Mouse (Mus musculus) thymus, adult 2 months (tissue): ENCODE measurements around the gene Icam4. TPM values are rescaled to one million over a fixed set of nuclear protein-coding genes. Genes with fewer than 3 reads are reported as not detected.
A peak's percentile ranks its signal among the peaks of the same experiment; 100 is the strongest.

Experiments
- DNase-seq: peaks from one replicate; pipeline ENCODE4 v3.0.0; 2021
- H3K27ac ChIP-seq: fragments of 200-500 bp; 2 replicates; pipeline ENCODE4 v1.5.1; 2012; ENCODE audit warnings: low read length, control low read depth; ENCODE audit not compliant: control insufficient read depth, insufficient read depth
- H3K27me3 ChIP-seq: fragments of 200-500 bp; 2 replicates; pipeline ENCODE4 v1.6.1; 2012; ENCODE audit warnings: mild to moderate bottlenecking, low read length, moderate library complexity, mixed read lengths; ENCODE audit not compliant: control insufficient read depth, insufficient read depth
- H3K36me3 ChIP-seq: fragments of 200-500 bp; 2 replicates; pipeline ENCODE4 v1.6.1; 2012; ENCODE audit warnings: mild to moderate bottlenecking, low read length, moderate library complexity; ENCODE audit not compliant: control insufficient read depth, insufficient read depth
- H3K4me1 ChIP-seq: fragments of 200-500 bp; replicated peaks from 2 replicates; pipeline ENCODE4 v1.6.1; 2012; ENCODE audit warnings: low read length; ENCODE audit not compliant: control insufficient read depth, insufficient read depth
- H3K4me3 ChIP-seq: fragments of 200-500 bp; 2 replicates; pipeline ENCODE4 v1.5.1; 2012; ENCODE audit warnings: mild to moderate bottlenecking, low read length, control low read depth, moderate library complexity; ENCODE audit not compliant: control insufficient read depth, insufficient read depth
- CTCF ChIP-seq: fragments of 200-500 bp; IDR thresholded peaks from 2 replicates; pipeline ENCODE4 v1.5.1; 2012; ENCODE audit warnings: mild to moderate bottlenecking, control low read depth, low read length, moderate library complexity, borderline replicate concordance; ENCODE audit not compliant: control insufficient read depth, poor library complexity, insufficient read depth; ENCODE audit errors: extremely low read depth
- POLR2A ChIP-seq: fragments of 200-500 bp; IDR thresholded peaks from 2 replicates; pipeline ENCODE4 v1.6.1; 2012; ENCODE audit warnings: mild to moderate bottlenecking, low read length, control low read depth, moderate library complexity; ENCODE audit not compliant: control insufficient read depth, poor library complexity, insufficient read depth; ENCODE audit errors: extremely low read depth
- WGBS: fragments of 180-500 bp; shearing (Covaris S2); methylation state at CpG from one replicate; pipeline ENCODE4 v1.1.7; 2018; 5-methylcytosine and 5-hydroxymethylcytosine counted together
- polyA plus RNA-seq: library from polyadenylated mRNA; depleted of rRNA; stranded (reverse); fragments of >200 nt; gene quantifications from 2 replicates; pipeline ENCODE4 v1.2.3, GENCODE M21; 2012

Gene Icam4
- polyA plus RNA-seq, 1 experiment: 0.71 TPM

DNA sequence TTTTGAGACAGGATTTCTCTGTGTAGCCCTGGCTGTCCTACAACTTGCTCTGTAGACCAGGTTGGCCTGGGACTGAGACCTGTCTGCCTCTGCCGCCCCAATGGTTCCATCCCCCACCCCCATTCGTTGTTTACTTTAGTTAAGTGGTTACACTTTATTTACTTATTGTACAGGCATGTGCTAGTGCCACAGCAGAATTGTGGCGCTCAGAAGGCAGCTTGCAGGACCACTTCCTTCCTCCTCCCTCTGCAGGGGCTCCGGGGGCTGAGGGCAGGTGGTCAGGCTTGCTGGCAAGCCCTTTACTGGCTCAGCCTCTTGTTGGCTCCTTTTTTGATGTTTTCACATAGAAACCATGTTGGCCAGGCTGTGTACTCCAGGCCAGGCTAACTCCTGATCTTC lies 12.0 kb upstream of the Icam4 start:
- WGBS: 1% methylated on average over 4 of the region's 4 CpGs
- peaks cover 31% of the 10 kb centered on the region for H3K4me1 ChIP-seq
- H3K4me3 ChIP-seq: peak overlapping the region; percentile 86; the same call in 1 of the 2 replicates
- no peak for TF ChIP-seq POLR2A
- TF ChIP-seq CTCF: no peak
- peaks cover 3% of the 10 kb centered on the region; the same call in 1 of the 2 replicates for H3K36me3 ChIP-seq
- DNase-seq: peak; percentile 38
- H3K27me3 ChIP-seq: no peaks in the 10 kb centered on the region
- peak overlapping the region; percentile 21; the same call in 1 of the 2 replicates for H3K27ac ChIP-seq

- DNase-seq: no peak
- Histone ChIP-seq H3K4me3 (no peak overlapping the region), H3K36me3 (peaks cover 3% of the 10 kb centered on the region; the same call in 1 of the 2 replicates), H3K27me3 (no peaks in the 10 kb centered on the region), H3K27ac (no peak overlapping the region), H3K4me1 (peaks cover 31% of the 10 kb centered on the region)
- 93% methylated on average over 2 of the region's 2 CpGs for WGBS
- TF ChIP-seq POLR2A: no peak
- TF ChIP-seq CTCF: no peak
Measured at GRCm38 (mm10) chr9:21018600-21018999, 10.6 kb upstream of the Icam4 start.

- DNase-seq: no peak
- TF ChIP-seq POLR2A (no peak), CTCF (no peak)
- H3K27ac ChIP-seq: peak overlapping the region; percentile 41; the same call in 1 of the 2 replicates
- H3K4me3 ChIP-seq: no peak overlapping the region
- H3K4me1 ChIP-seq: peaks cover 14% of the 10 kb centered on the region
- WGBS: 97% methylated on average over 3 of the region's 3 CpGs
- H3K36me3 ChIP-seq: peaks cover 3% of the 10 kb centered on the region; the same call in 1 of the 2 replicates
- no peaks in the 10 kb centered on the region for H3K27me3 ChIP-seq
Measured at GRCm38 (mm10) chr9:21021363-21021762, 7.8 kb upstream of the Icam4 start.

GRCm38 (mm10) chr9:21022288-21022687 lies 6.9 kb upstream of the Icam4 start:
- Histone ChIP-seq H3K4me1 (peaks cover 5% of the 10 kb centered on the region), H3K36me3 (peaks cover 3% of the 10 kb centered on the region; the same call in 1 of the 2 replicates), H3K4me3 (no peak overlapping the region), H3K27me3 (no peaks in the 10 kb centered on the region), H3K27ac (no peak overlapping the region)
- no peak for DNase-seq
- 92% methylated on average over 6 of the region's 6 CpGs for WGBS
- no peak for TF ChIP-seq POLR2A
- no peak for TF ChIP-seq CTCF

DNA sequence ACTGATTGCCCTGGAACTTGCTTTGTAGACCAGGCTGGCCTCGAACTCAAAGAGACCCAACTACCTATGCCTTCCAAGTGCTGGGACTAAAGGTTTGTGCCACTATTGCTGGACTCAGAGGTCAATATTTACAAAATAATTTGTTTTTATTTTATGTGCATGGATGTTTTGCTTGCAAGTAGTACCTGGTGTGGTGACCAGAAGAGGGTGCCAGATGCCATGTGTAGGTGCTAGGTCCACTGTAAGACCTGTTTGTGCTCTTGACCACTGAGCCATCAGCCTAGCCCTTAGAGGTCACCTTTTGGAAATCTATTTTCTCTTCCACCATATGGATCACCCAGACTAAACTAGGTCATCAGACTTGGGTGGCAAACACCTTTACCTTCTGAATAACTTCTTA lies 6.4 kb upstream of the Icam4 start:
- no peak for DNase-seq
- H3K27ac ChIP-seq: no peak overlapping the region
- no peaks in the 10 kb centered on the region for H3K27me3 ChIP-seq
- no peak overlapping the region for H3K4me3 ChIP-seq
- TF ChIP-seq POLR2A (no peak), CTCF (no peak)
- WGBS: 92% methylated on average over 1 of the region's 1 CpGs
- peaks cover 3% of the 10 kb centered on the region; the same call in 1 of the 2 replicates for H3K36me3 ChIP-seq
- peaks cover under 1% of the 10 kb centered on the region for H3K4me1 ChIP-seq

DNA sequence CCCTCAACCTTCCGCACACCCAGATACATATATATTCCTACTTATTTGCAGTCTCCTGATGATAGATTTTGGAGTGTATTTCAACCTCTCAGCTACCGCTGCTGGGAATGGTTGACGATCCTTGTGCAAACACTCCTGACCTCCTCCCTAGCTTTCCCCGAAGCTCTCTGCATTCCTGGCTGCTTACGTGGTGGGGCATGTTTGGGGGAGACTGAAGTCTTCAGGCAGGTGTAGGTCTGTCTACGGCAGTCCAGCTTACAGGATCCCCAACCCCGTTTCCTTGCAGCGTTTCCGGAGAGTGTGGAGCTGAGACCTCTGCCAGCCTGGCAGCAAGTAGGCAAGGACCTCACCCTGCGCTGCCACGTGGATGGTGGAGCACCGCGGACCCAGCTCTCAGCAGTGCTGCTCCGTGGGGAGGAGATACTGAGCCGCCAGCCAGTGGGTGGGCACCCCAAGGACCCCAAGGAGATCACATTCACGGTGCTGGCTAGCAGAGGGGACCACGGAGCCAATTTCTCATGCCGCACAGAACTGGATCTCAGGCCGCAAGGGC lies 3.8 kb upstream of the Icam4 start:
- peaks cover 12% of the 10 kb centered on the region for H3K4me1 ChIP-seq
- no peak overlapping the region for H3K4me3 ChIP-seq

DNA sequence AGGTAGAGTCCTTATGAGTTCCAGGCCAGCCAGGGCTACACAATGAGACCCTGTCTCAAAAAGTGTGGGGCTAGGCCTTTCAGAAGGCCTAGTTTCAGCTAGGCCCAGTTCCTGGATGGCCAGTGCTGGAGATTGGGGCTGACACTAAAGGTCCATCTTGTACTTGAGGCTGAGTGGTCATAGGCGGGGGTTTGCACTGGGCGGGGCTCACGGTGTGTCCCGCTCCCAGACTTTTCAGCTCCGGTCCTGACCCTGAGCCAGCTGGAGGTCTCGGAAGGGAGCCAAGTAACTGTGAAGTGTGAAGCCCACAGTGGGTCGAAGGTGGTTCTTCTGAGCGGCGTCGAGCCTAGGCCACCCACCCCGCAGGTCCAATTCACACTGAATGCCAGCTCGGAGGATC lies 2.3 kb upstream of the Icam4 start:
- DNase-seq: no peak
- TF ChIP-seq POLR2A: no peak
- no peak for TF ChIP-seq CTCF
- no peaks in the 10 kb centered on the region for H3K36me3 ChIP-seq
- H3K4me3 ChIP-seq: no peak overlapping the region
- H3K27me3 ChIP-seq: no peaks in the 10 kb centered on the region; the same call in 1 of the 2 replicates
- H3K27ac ChIP-seq: no peak overlapping the region
- WGBS: 95% methylated on average over 12 of the region's 12 CpGs
- H3K4me1 ChIP-seq: peaks cover 22% of the 10 kb centered on the region

More for the DNA sequence above, 3.8 kb upstream of the Icam4 start:
- 96% methylated on average over 19 of the region's 19 CpGs for WGBS
- peaks cover 2% of the 10 kb centered on the region; the same call in 1 of the 2 replicates for H3K36me3 ChIP-seq
- DNase-seq: no peak
- H3K27ac ChIP-seq: no peak overlapping the region
- no peak for TF ChIP-seq CTCF
- no peak for TF ChIP-seq POLR2A
- no peaks in the 10 kb centered on the region for H3K27me3 ChIP-seq
